Comparison of ENCODE assay signal across 21 mouse cellular contexts in genomic region chr5:120434231-120434735, GRCm38 (mm10). TPM values are rescaled to one million over a fixed set of nuclear protein-coding genes. Genes with fewer than 3 reads are reported as not detected.
DNase-seq lines count a peak whose midpoint lies in the region; ATAC-seq lines count a peak whose summit lies in the region.
"Had no signal": no experiment of that assay in that cellular context is flagged by ENCODE, and none has a peak within 500 bp of the region (broad histone marks: within the 10 kb centered on the region; RNA-seq: fewer than 3 reads in every experiment).

No protein-coding gene starts in this region.

- no peak for ATAC-seq in neural tube, embryonic 12.5 days (ENCODE audit: low FRiP score, low read depth)
- ATAC-seq: CD4-positive, CD25-positive, alpha-beta regulatory T cell, adult 4 months had no signal

- peaks cover 94% of the 10 kb centered on the region for H3K4me1 ChIP-seq in forebrain, embryonic 10.5 days
- H3K4me1 ChIP-seq in hindbrain, embryonic 10.5 days (replicated peaks) = peaks cover 66% of the 10 kb centered on the region
- peaks cover 90% of the 10 kb centered on the region for H3K4me1 ChIP-seq in midbrain, embryonic 10.5 days
- peaks cover 19% of the 10 kb centered on the region for H3K4me1 ChIP-seq in neural tube, embryonic 12.5 days
- H3K4me1 ChIP-seq: liver, embryonic 13.5 days had no signal

- peak; percentile 42 for DNase-seq in forebrain, embryonic 10.5 days (ENCODE audit: extremely low spot score, low spot score)
- DNase-seq in hindbrain, embryonic 10.5 days (ENCODE audit: low spot score) = peak; percentile 38
- peak; percentile 38 for DNase-seq in midbrain, embryonic 10.5 days (ENCODE audit: low spot score)
- no peak for DNase-seq in kidney, postnatal 36 days
- DNase-seq in gastrocnemius, adult 18-20 months (ENCODE audit: low spot score) = no peak
- no peak for DNase-seq in lung, postnatal 25 days (ENCODE audit: low spot score)
- DNase-seq in ovary, adult 18-20 months (ENCODE audit: low spot score) = no peak
- DNase-seq: cerebellum, adult 8-10 months; gastrocnemius, postnatal 36 days; kidney, adult 8-10 months; liver, embryonic 13.5 days; lung, postnatal 14 days; right cerebral cortex, postnatal 4 days; thymus, postnatal 14 days had no signal

- H3K36me3 ChIP-seq in forebrain, embryonic 10.5 days (replicated peaks) = peaks cover 16% of the 10 kb centered on the region
- no peaks in the 10 kb centered on the region for H3K36me3 ChIP-seq in hindbrain, embryonic 10.5 days
- peaks cover 3% of the 10 kb centered on the region; the same call in 1 of the 2 replicates for H3K36me3 ChIP-seq in midbrain, embryonic 10.5 days
- H3K36me3 ChIP-seq in neural tube, embryonic 12.5 days = peaks cover 3% of the 10 kb centered on the region; the same call in 1 of the 2 replicates
- H3K36me3 ChIP-seq: heart, embryonic 13.5 days; liver, embryonic 13.5 days had no signal

- no peaks in the 10 kb centered on the region for H3K9me3 ChIP-seq in forebrain, embryonic 10.5 days
- H3K9me3 ChIP-seq in hindbrain, embryonic 10.5 days = no peaks in the 10 kb centered on the region
- no peaks in the 10 kb centered on the region for H3K9me3 ChIP-seq in midbrain, embryonic 10.5 days (replicated peaks)
- H3K9me3 ChIP-seq in neural tube, embryonic 12.5 days = no peaks in the 10 kb centered on the region
- H3K9me3 ChIP-seq: heart, embryonic 13.5 days; liver, embryonic 13.5 days had no signal

- peak overlapping the region; percentile 68 for H3K4me2 ChIP-seq in neural tube, embryonic 12.5 days (replicated peaks)
- H3K4me2 ChIP-seq: heart, embryonic 13.5 days; liver, embryonic 13.5 days had no signal

- H3K9ac ChIP-seq in neural tube, embryonic 12.5 days = peak overlapping the region; percentile 90
- H3K9ac ChIP-seq: heart, embryonic 13.5 days; liver, embryonic 13.5 days had no signal

- peak overlapping the region; percentile 61 for H3K4me3 ChIP-seq in forebrain, embryonic 10.5 days
- peak overlapping the region; percentile 57 for H3K4me3 ChIP-seq in hindbrain, embryonic 10.5 days
- peak overlapping the region; percentile 59 for H3K4me3 ChIP-seq in midbrain, embryonic 10.5 days
- H3K4me3 ChIP-seq in neural tube, embryonic 12.5 days = peak overlapping the region; percentile 55
- H3K4me3 ChIP-seq: layer of hippocampus, adult 2 months; liver, embryonic 13.5 days had no signal

- peaks cover 100% of the 10 kb centered on the region for H3K27me3 ChIP-seq in forebrain, embryonic 10.5 days (ENCODE audit: poor library complexity, severe bottlenecking)
- H3K27me3 ChIP-seq in hindbrain, embryonic 10.5 days (ENCODE audit: insufficient read depth, poor library complexity, severe bottlenecking) = peaks cover 100% of the 10 kb centered on the region
- peaks cover 100% of the 10 kb centered on the region for H3K27me3 ChIP-seq in midbrain, embryonic 10.5 days (ENCODE audit: low read depth, poor library complexity, severe bottlenecking)
- peaks cover 96% of the 10 kb centered on the region for H3K27me3 ChIP-seq in neural tube, embryonic 12.5 days (replicated peaks)

- WGBS in forebrain, embryonic 10.5 days = 4% methylated on average over 21 of the region's 21 CpGs
- 3% methylated on average over 21 of the region's 21 CpGs for WGBS in hindbrain, embryonic 10.5 days
- 3% methylated on average over 21 of the region's 21 CpGs for WGBS in midbrain, embryonic 10.5 days
- WGBS in neural tube, embryonic 12.5 days = 1% methylated on average over 21 of the region's 21 CpGs

- peak overlapping the region; percentile 92 for H3K27ac ChIP-seq in forebrain, embryonic 10.5 days
- H3K27ac ChIP-seq in hindbrain, embryonic 10.5 days = peak overlapping the region; percentile 86
- peak overlapping the region; percentile 91 for H3K27ac ChIP-seq in midbrain, embryonic 10.5 days (replicated peaks)
- no peak overlapping the region; the same call in 1 of the 2 replicates for H3K27ac ChIP-seq in neural tube, embryonic 12.5 days
- H3K27ac ChIP-seq: heart, embryonic 13.5 days; layer of hippocampus, adult 2 months; liver, embryonic 13.5 days had no signal

RNA-seq across cellular contexts. Expression of gene Lhx5, which starts 2.8 kb away (rescaled TPM):
- 21.3 and 24.8 TPM in 2 replicates for polyA plus RNA-seq in forebrain, embryonic 10.5 days (2016; fragmentation: Nextera tagmentation; extraction: Ambion mirVana)
- polyA plus RNA-seq in hindbrain, embryonic 10.5 days (2016; fragmentation: Nextera tagmentation; extraction: Ambion mirVana) = 12.1 and 34.0 TPM in 2 replicates
- 23.5 and 30.5 TPM in 2 replicates for polyA plus RNA-seq in midbrain, embryonic 10.5 days (2016; fragmentation: Nextera tagmentation; extraction: Ambion mirVana)
- polyA plus RNA-seq in neural tube, embryonic 12.5 days (2016; fragmentation: Nextera tagmentation; extraction: Ambion mirVana) = 64.9 and 70.8 TPM in 2 replicates
- total RNA-seq in gastrocnemius, adult 18-20 months (2021) = not detected
- total RNA-seq: gastrocnemius, postnatal 36 days; hematopoietic stem cell, adult 5-6 weeks; left cerebral cortex, postnatal 36 days had no signal
- polyA plus RNA-seq: CD4-positive, CD25-positive, alpha-beta regulatory T cell, adult 4 months; heart, embryonic 13.5 days; liver, embryonic 13.5 days had no signal

RNA-seq across cellular contexts. Expression of gene Sdsl, which starts 38.3 kb away (rescaled TPM):
- 9.3 and 10.2 TPM in 2 replicates for polyA plus RNA-seq in forebrain, embryonic 10.5 days (2016; fragmentation: Nextera tagmentation; extraction: Ambion mirVana)
- polyA plus RNA-seq in hindbrain, embryonic 10.5 days (2016; fragmentation: Nextera tagmentation; extraction: Ambion mirVana) = 6.2 and 7.9 TPM in 2 replicates
- 5.5 and 6.2 TPM in 2 replicates for polyA plus RNA-seq in midbrain, embryonic 10.5 days (2016; fragmentation: Nextera tagmentation; extraction: Ambion mirVana)
- polyA plus RNA-seq in neural tube, embryonic 12.5 days (2016; fragmentation: Nextera tagmentation; extraction: Ambion mirVana) = 7.0 TPM in 2 replicates
- total RNA-seq in gastrocnemius, adult 18-20 months (2021) = under 1 TPM in 1 of 2 experiments, not detected in 1; 0.41 TPM
- polyA plus RNA-seq: CD4-positive, CD25-positive, alpha-beta regulatory T cell, adult 4 months had no signal

RNA-seq across cellular contexts. Expression of gene Sds, which starts 42.0 kb away (rescaled TPM):
- not detected in 2 replicates for polyA plus RNA-seq in forebrain, embryonic 10.5 days (2016; fragmentation: Nextera tagmentation; extraction: Ambion mirVana)
- polyA plus RNA-seq in hindbrain, embryonic 10.5 days (2016; fragmentation: Nextera tagmentation; extraction: Ambion mirVana) = not detected in 2 replicates
- polyA plus RNA-seq in midbrain, embryonic 10.5 days (2016; fragmentation: Nextera tagmentation; extraction: Ambion mirVana) = not detected in 2 replicates
- polyA plus RNA-seq in neural tube, embryonic 12.5 days (2016; fragmentation: Nextera tagmentation; extraction: Ambion mirVana) = not detected in 2 replicates
- under 1 TPM in 1 of 2 experiments, not detected in 1; 0.69 TPM for total RNA-seq in gastrocnemius, adult 18-20 months (2021)
- total RNA-seq: hematopoietic stem cell, adult 5-6 weeks; left cerebral cortex, postnatal 36 days had no signal
- polyA plus RNA-seq: CD4-positive, CD25-positive, alpha-beta regulatory T cell, adult 4 months; heart, embryonic 13.5 days; liver, embryonic 13.5 days; stomach, embryonic 14.5 days had no signal

Comparison
In these comparisons a context has a peak if more than half of its experiments do, and no peak if none do; other contexts are left out.
1. DNase-seq: peak in forebrain, embryonic 10.5 days (single experiment), hindbrain, embryonic 10.5 days (single experiment) and midbrain, embryonic 10.5 days (single experiment); none in kidney, postnatal 36 days (0 of 2), gastrocnemius, adult 18-20 months (single experiment), lung, postnatal 25 days (single experiment) and ovary, adult 18-20 months (single experiment).
2. Peak in every context shown above with its lines, with median percentiles within 50 percentile points of each other: H3K4me3 ChIP-seq.